Mouse (Mus musculus) thymus, adult 2 months (tissue): ENCODE measurements around the gene Ankrd6.

ENCODE experiments used
- CTCF ChIP-seq: fragments of 200-500 bp; IDR thresholded peaks from 2 replicates; pipeline ENCODE4 v1.5.1; 2012; ENCODE audit warnings: mild to moderate bottlenecking, control low read depth, low read length, moderate library complexity, borderline replicate concordance; ENCODE audit not compliant: control insufficient read depth, poor library complexity, insufficient read depth; ENCODE audit errors: extremely low read depth
- POLR2A ChIP-seq: fragments of 200-500 bp; IDR thresholded peaks from 2 replicates; pipeline ENCODE4 v1.6.1; 2012; ENCODE audit warnings: mild to moderate bottlenecking, low read length, control low read depth, moderate library complexity; ENCODE audit not compliant: control insufficient read depth, poor library complexity, insufficient read depth; ENCODE audit errors: extremely low read depth

DNA sequence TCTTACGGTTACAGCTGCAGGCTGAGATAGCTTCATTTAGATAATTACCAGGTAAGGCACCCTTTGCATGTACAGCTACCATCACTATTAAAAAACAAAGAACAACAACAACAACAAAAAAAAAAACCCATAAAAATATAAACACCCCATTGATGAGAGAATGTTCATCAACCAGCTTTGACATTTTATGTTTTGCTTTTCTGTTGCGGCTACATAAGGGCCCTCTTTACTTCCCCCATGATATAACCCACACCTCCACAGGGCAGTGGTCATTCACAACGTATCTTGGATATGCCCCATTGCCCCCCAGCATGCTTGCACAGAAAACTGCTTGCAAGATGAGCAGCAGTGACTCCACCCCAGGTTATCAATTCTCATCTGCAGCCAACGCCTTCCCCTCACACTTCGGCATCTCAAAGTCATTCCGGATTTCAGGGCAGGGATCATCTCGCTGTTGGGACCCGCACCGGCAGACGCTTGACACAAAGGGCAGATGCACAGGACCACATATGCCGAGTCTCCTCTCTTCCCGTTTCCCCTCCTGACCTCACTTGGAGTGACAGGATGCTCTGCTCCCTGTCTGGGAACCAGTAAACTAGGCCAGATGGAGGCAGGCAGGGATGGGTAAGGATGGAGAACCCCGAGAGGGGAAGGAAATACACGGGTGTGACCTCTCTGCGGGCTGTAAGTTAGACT, 87.7 kb downstream of the Ankrd6 start:
- TF ChIP-seq POLR2A (no peak), CTCF (no peak)
